Mouse (Mus musculus): ENCODE results near the gene Gh. TPM values are rescaled to one million over a fixed set of nuclear protein-coding genes. Genes with fewer than 3 reads are reported as not detected.

The Gh gene
- polyA plus RNA-seq, 1 experiment: not detected

DNA sequence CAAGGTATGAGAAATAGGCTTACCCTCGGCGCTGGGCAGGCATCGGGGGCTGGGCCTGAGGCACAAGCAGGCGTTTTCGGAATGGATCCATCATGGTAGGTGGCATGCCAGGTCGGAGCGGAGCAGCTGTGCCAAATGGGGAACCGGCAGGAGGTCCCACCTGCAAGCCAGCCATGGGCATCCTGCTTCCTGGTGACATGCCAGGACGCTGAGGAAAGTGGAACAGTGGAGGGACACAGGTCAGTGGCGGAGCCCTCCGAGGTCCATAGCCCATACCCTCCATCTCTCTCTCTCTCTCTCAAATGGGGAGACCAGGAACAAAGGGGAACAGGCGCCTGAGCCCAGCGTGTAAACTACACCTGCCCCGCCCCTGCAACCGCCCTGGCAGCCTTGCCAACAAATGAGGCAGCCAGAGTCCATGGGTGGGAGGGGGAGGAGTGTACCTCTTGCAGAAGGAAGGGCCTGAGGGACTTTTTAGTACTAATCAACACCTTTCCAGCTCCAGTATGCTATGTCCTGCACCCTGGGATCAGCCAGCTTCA lies 34.3 kb downstream of the Gh start:
- Histone ChIP-seq H3K4me3 (replicated peaks) (no peak overlapping the region), H3K4me1 (peaks cover 47% of the 10 kb centered on the region), H3K27me3 (replicated peaks) (no peaks in the 10 kb centered on the region), H3K36me3 (replicated peaks; ENCODE audit: low read length) (peaks cover 71% of the 10 kb centered on the region), H3K9me3 (no peaks in the 10 kb centered on the region)
- no peak for TF ChIP-seq GATA1 (IDR thresholded peaks at IDR 0.05; ENCODE audit: borderline replicate concordance, low read length)
- TF ChIP-seq FLI1 (IDR thresholded peaks at IDR 0.05; ENCODE audit: low read length): no peak

DNA sequence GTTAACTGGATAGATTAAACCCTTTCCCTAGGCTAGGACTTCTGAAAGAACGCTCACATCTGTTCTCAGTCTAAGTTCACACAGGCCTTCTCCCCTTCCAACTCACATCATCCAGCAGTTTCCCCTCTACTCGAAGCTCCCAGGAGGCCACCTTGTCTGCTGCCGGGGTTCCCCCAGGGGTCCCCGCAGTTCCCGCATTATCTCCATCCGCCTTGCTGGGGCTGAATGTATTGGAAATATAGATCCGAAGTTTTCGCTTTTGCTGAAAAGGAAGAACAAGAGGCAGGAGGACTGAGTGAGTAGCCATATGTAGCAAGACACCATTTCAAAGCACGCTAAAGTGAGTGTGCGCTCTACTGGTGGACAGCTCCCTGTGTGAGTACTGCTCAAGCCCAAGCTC lies 35.2 kb downstream of the Gh start:
- Histone ChIP-seq H3K36me3 (replicated peaks; ENCODE audit: low read length) (peaks cover 80% of the 10 kb centered on the region), H3K4me1 (peaks cover 43% of the 10 kb centered on the region), H3K27me3 (replicated peaks) (no peaks in the 10 kb centered on the region), H3K4me3 (replicated peaks) (no peak overlapping the region), H3K9me3 (no peaks in the 10 kb centered on the region)
- TF ChIP-seq FLI1 (IDR thresholded peaks at IDR 0.05; ENCODE audit: low read length) (no peak), GATA1 (IDR thresholded peaks at IDR 0.05; ENCODE audit: borderline replicate concordance, low read length) (no peak)

DNA sequence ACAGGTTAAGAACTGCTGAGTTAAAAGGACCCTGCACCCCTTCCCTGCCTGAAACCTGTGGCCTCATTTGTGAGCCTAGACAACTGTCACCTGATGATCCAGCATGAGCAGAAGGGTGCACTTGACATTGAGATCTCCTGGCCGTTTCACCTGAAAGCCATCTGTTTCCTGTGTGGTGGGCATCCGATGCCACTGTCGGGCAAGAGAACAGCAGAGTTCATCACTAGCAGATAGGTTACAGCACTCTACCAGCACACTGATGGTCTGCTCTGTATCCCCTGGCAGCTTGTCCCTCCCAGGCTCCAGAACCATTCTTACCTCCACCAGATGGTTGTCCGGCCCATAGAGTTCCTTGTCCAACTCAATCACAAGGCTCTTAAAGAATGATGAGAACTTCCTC lies 36.1 kb downstream of the Gh start:
- H3K9me3 ChIP-seq: no peaks in the 10 kb centered on the region

DNA sequence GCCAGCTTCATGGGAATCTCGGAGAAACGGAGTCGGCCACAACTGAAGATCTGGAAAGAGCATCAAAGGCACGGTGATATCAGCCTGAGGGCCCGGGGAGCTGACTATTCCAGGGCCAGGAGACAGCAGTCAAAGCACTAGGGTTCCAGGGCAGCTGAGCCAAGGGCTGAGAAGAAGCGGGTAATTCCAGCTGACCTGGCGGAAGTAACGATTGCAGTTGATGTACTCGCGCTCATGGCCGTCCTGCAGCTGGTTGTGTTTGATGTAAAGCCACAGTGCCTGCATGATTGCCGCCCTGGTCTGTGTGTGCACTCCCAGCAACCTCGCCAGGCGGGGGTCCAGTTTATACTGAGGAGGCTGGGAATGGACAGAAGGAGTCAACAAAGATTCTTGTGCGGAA lies 36.7 kb downstream of the Gh start:
- Histone ChIP-seq H3K4me1 (peaks cover 28% of the 10 kb centered on the region), H3K36me3 (replicated peaks; ENCODE audit: low read length) (peaks cover 89% of the 10 kb centered on the region), H3K9me3 (no peaks in the 10 kb centered on the region), H3K4me3 (replicated peaks) (peak overlapping the region; percentile 38), H3K27me3 (replicated peaks) (no peaks in the 10 kb centered on the region)
- TF ChIP-seq GATA1 (IDR thresholded peaks at IDR 0.05; ENCODE audit: borderline replicate concordance, low read length): no peak
- no peak for TF ChIP-seq FLI1 (IDR thresholded peaks at IDR 0.05; ENCODE audit: low read length)

More for the DNA sequence above, 36.1 kb downstream of the Gh start:
- Histone ChIP-seq H3K4me1 (peaks cover 34% of the 10 kb centered on the region), H3K27me3 (replicated peaks) (no peaks in the 10 kb centered on the region), H3K36me3 (replicated peaks; ENCODE audit: low read length) (peaks cover 89% of the 10 kb centered on the region), H3K4me3 (replicated peaks) (no peak overlapping the region)
- TF ChIP-seq FLI1 (IDR thresholded peaks at IDR 0.05; ENCODE audit: low read length) (no peak), GATA1 (IDR thresholded peaks at IDR 0.05; ENCODE audit: borderline replicate concordance, low read length) (no peak)

DNA sequence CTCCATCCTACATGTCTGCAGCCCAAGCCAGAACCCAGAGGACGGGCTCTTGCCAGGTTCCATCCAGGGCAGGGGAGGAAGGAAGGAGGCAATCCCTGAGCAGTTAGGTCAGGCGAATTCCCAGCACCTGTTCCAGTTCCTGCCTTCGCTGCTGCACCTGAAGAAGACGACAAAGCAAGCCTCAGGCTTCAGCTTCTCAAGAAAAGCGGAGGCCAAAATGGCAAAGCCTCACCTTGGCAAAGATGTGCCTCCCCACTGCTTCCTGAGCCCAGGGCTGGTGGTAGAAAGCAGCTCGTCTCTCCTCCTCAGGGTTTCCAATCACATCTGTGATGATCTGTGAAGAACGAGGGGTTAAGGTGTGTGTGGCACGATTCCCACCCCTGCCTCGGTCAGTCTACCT lies 37.7 kb downstream of the Gh start:
- no peak for TF ChIP-seq GATA1 (IDR thresholded peaks at IDR 0.05; ENCODE audit: borderline replicate concordance, low read length)
- no peak for TF ChIP-seq FLI1 (IDR thresholded peaks at IDR 0.05; ENCODE audit: low read length)
- peaks cover 93% of the 10 kb centered on the region for H3K36me3 ChIP-seq (replicated peaks; ENCODE audit: low read length)

DNA sequence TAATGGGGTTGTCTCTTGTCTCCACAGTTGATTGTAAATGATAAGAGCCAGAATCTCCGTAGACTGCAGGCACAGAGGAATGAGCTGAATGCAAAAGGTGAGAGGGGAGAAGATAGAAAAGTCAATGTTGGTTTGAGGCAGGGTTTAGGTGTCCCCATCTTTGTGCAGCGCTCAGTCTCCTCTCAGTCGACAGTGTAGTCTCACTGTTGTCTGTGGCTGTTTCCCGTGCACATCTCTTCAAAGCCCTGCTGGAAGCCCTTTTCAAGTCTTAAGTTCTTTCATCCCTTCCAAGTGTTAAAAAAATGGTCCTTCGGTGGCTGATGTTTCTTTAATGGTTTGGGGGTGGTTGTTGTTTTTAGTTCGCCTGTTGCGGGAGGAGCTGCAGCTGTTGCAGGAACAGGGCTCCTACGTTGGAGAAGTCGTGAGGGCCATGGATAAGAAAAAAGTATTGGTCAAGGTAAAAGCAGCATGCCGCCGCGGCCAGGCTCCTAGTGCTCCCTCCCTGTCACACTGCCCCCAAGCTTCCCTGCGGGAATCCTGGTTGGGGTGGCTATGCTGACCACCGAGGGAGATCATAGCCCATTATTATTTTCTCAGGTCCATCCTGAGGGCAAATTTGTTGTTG lies 40.7 kb downstream of the Gh start:
- TF ChIP-seq FLI1 (IDR thresholded peaks at IDR 0.05; ENCODE audit: low read length): no peak
- no peak for TF ChIP-seq GATA1 (IDR thresholded peaks at IDR 0.05; ENCODE audit: borderline replicate concordance, low read length)
- Histone ChIP-seq H3K4me3 (replicated peaks) (no peak overlapping the region), H3K36me3 (replicated peaks; ENCODE audit: low read length) (peaks cover 80% of the 10 kb centered on the region), H3K4me1 (peaks cover 25% of the 10 kb centered on the region), H3K27me3 (replicated peaks) (no peaks in the 10 kb centered on the region), H3K9me3 (no peaks in the 10 kb centered on the region)

More for the DNA sequence above, 37.7 kb downstream of the Gh start:
- Histone ChIP-seq H3K4me3 (replicated peaks) (no peak overlapping the region), H3K9me3 (no peaks in the 10 kb centered on the region), H3K4me1 (peaks cover 22% of the 10 kb centered on the region), H3K27me3 (replicated peaks) (no peaks in the 10 kb centered on the region)

DNA sequence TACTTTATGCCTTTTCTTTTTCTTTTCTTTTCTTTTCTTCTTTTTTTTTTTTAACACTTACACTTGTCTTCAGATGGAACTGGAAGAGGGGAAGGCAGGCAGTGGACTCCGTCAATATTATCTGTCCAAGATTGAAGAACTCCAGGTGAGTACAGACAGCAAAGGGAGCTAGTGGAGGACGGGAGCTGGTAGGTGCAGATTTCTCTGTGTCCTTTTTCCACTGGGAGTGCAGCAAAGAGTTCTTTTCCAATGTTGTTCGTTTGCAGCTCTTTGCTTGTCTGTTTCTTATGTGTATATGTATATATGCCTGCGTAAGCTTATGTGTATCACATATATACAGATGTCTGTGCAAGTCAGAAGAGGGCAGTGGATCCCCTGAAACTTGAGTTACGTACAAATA lies 44.9 kb downstream of the Gh start:
- TF ChIP-seq FLI1 (IDR thresholded peaks at IDR 0.05; ENCODE audit: low read length): no peak
- no peak for TF ChIP-seq GATA1 (IDR thresholded peaks at IDR 0.05; ENCODE audit: borderline replicate concordance, low read length)
- H3K36me3 ChIP-seq (replicated peaks; ENCODE audit: low read length): peaks cover 64% of the 10 kb centered on the region
- H3K4me3 ChIP-seq (replicated peaks): peak overlapping the region; percentile 100
- H3K4me1 ChIP-seq: peaks cover 46% of the 10 kb centered on the region
- H3K9me3 ChIP-seq: no peaks in the 10 kb centered on the region
- no peaks in the 10 kb centered on the region for H3K27me3 ChIP-seq (replicated peaks)

DNA sequence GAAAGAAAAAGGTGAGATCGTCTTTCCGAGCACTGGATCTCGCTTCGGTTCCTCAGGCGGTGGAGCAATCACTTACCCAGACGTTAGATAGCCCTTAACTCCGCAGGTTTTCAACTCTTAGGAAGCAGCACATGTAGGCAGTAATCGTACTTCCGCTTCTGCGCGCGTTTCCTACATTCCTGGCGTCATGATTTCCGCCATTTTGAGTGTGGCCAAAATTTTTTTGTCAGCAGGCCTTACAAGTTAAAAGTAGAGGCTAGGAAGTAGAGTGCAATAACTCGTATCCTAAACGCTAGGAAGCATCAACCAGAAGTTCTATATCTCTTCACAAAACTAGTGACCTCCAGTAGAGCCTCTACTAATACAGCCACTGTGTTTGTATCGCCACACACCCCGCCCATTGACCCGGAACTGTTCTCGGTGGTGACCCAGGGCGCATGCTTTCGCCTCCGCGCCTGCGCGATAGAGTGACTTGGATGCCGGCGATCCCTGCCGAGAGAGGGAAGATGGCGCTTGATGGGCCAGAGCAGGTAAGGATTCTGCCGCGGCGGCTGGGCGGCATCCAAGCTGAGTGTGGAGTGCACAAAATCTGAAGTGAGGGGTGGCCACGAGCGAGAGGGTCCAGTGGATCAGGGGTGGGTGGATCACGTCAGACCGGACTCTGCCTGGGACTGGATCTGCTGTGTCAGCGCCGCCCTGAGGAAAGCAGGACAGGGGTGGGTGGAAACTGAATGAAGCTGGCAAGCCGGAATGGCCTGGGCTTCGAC lies 45.8 kb downstream of the Gh start, which contains the start of the genes Ftsj3 and Psmc5:
TSS of gene Ftsj3 (minus strand) at position 395 of the 767 bp plus-strand sequence.
TSS of gene Psmc5 (plus strand) at position 470 of the 767 bp plus-strand sequence.
- Histone ChIP-seq H3K4me3 (replicated peaks) (peak within 1 kb of the TSS; percentile 100), H3K27me3 (replicated peaks) (no peaks in the 10 kb centered on the region), H3K36me3 (replicated peaks; ENCODE audit: low read length) (peaks cover 64% of the 10 kb centered on the region), H3K9me3 (no peaks in the 10 kb centered on the region), H3K4me1 (peaks cover 46% of the 10 kb centered on the region)
- no peak for TF ChIP-seq GATA1 (IDR thresholded peaks at IDR 0.05; ENCODE audit: borderline replicate concordance, low read length)
- no peak for TF ChIP-seq FLI1 (IDR thresholded peaks at IDR 0.05; ENCODE audit: low read length)

DNA sequence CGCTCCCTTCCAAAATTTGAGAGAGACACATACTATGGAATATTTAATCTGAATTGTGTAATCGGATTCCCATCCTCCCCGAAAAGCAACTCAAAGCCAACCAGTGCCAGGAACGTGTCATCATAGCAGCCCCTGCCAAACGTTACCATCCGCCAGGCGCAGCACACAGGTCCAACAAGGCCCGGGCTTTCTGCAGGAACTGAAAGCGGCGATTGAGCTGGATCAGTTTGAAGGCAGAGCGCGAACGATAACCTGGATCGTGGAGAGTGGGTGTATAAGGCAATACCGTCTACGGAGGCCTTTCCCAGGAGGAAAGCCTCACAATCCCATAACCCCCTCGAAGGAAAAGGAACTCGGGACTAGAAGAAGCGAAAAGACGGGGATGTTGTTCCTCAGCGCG lies 46.5 kb downstream of the Gh start:
- Histone ChIP-seq H3K4me3 (replicated peaks) (peak overlapping the region; percentile 100), H3K36me3 (replicated peaks; ENCODE audit: low read length) (peaks cover 66% of the 10 kb centered on the region), H3K9me3 (no peaks in the 10 kb centered on the region), H3K27me3 (replicated peaks) (no peaks in the 10 kb centered on the region), H3K4me1 (peaks cover 46% of the 10 kb centered on the region)
- TF ChIP-seq FLI1 (IDR thresholded peaks at IDR 0.05; ENCODE audit: low read length): no peak
- TF ChIP-seq GATA1 (IDR thresholded peaks at IDR 0.05; ENCODE audit: borderline replicate concordance, low read length): no peak

DNA sequence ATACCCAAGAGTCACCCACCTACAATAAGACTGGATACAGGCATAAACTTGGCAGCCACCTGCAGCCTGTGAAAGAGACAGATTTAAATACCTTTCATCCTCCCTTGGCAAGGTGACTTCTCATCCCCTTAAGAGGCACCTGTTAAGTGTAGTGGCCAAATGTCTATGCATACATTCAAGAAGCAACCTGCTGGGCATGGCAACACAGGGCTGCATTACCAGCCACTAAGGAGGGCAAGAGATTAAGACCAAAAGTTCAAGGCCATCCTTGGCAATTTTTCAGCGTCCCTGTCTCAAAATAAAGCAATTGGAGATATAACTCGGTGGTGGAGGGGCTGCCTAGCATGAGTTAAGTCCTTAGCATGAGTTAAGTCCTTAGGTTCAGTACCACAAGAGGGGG lies 46.9 kb downstream of the Gh start:
- Histone ChIP-seq H3K36me3 (replicated peaks; ENCODE audit: low read length) (peaks cover 69% of the 10 kb centered on the region), H3K4me3 (replicated peaks) (peak overlapping the region; percentile 100), H3K27me3 (replicated peaks) (no peaks in the 10 kb centered on the region), H3K4me1 (peaks cover 46% of the 10 kb centered on the region), H3K9me3 (no peaks in the 10 kb centered on the region)
- TF ChIP-seq GATA1 (IDR thresholded peaks at IDR 0.05; ENCODE audit: borderline replicate concordance, low read length): no peak
- no peak for TF ChIP-seq FLI1 (IDR thresholded peaks at IDR 0.05; ENCODE audit: low read length)

Other genes starting within 250 kb of the Gh start
- gene Taco1, start 235.8 kb downstream of the Gh start, polyA plus RNA-seq (2012; ENCODE audit: insufficient read depth, low replicate concordance): 2.7 and 3.8 TPM in 2 replicates
- gene Map3k3, start 217.3 kb downstream of the Gh start, polyA plus RNA-seq (2012; ENCODE audit: insufficient read depth, low replicate concordance): 1.5 and 1.6 TPM in 2 replicates
- not detected in 2 replicates for gene Gm10840, start 141.0 kb downstream of the Gh start, polyA plus RNA-seq (2012; ENCODE audit: insufficient read depth, low replicate concordance)
- gene Limd2, start 141.0 kb downstream of the Gh start, polyA plus RNA-seq (2012; ENCODE audit: insufficient read depth, low replicate concordance): 121 and 146 TPM in 2 replicates
- 50.4 and 187 TPM in 2 replicates for gene Strada, start 99.7 kb downstream of the Gh start, polyA plus RNA-seq (2012; ENCODE audit: insufficient read depth, low replicate concordance)
- 1.4 and 4.7 TPM in 2 replicates for gene Ccdc47, start 85.5 kb downstream of the Gh start, polyA plus RNA-seq (2012; ENCODE audit: insufficient read depth, low replicate concordance)
- gene Ddx42, start 84.9 kb downstream of the Gh start, polyA plus RNA-seq (2012; ENCODE audit: insufficient read depth, low replicate concordance): 4.9 and 12.1 TPM in 2 replicates
- 6.7 TPM in 1 of 2 replicates, not detected in the other for gene Ftsj3, start 45.8 kb downstream of the Gh start, polyA plus RNA-seq (2012; ENCODE audit: insufficient read depth, low replicate concordance)
- 1.8 and 34.7 TPM in 2 replicates for gene Psmc5, start 45.7 kb downstream of the Gh start, polyA plus RNA-seq (2012; ENCODE audit: insufficient read depth, low replicate concordance)
- 51.3 and 84.6 TPM in 2 replicates for gene Smarcd2, start 28.9 kb downstream of the Gh start, polyA plus RNA-seq (2012; ENCODE audit: insufficient read depth, low replicate concordance)
- not detected in 2 replicates for gene Tcam1, start 25.2 kb downstream of the Gh start, polyA plus RNA-seq (2012; ENCODE audit: insufficient read depth, low replicate concordance)
- 1.1 TPM in 1 of 2 replicates, not detected in the other for gene Cd79b, start 12.9 kb upstream of the Gh start, polyA plus RNA-seq (2012; ENCODE audit: insufficient read depth, low replicate concordance)
- not detected in 2 replicates for gene Scn4a, start 51.4 kb upstream of the Gh start, polyA plus RNA-seq (2012; ENCODE audit: insufficient read depth, low replicate concordance)
- not detected in 2 replicates for gene Prr29, start 63.6 kb upstream of the Gh start, polyA plus RNA-seq (2012; ENCODE audit: insufficient read depth, low replicate concordance)
- gene Icam2, start 86.2 kb upstream of the Gh start, polyA plus RNA-seq (2012; ENCODE audit: insufficient read depth, low replicate concordance): 2.3 and 19.4 TPM in 2 replicates
- gene Ern1, start 186.0 kb upstream of the Gh start, polyA plus RNA-seq (2012; ENCODE audit: insufficient read depth, low replicate concordance): 0.86 and 3.0 TPM in 2 replicates

Measured in megakaryocyte, embryonic 14.5 days (primary cell).